ENCODE assay signal across 13 mouse cellular contexts in genomic region chr9:42462585-42463219, GRCm38 (mm10). TPM values are rescaled to one million over a fixed set of nuclear protein-coding genes. Genes with fewer than 3 reads are reported as not detected.
A peak's percentile ranks its signal among the peaks of the same experiment; 100 is the strongest.
DNase-seq lines count a peak whose midpoint lies in the region; ATAC-seq and TF ChIP-seq lines count a peak whose summit lies in the region.
"Had no signal": no experiment of that assay in that cellular context is flagged by ENCODE, and none has a peak within 500 bp of the region (broad histone marks: within the 10 kb centered on the region; RNA-seq: fewer than 3 reads in every experiment).

No protein-coding gene starts in this region.

- no peak for ATAC-seq in embryonic facial prominence, embryonic 13.5 days (ENCODE audit: insufficient number of reproducible peaks, insufficient read depth, low FRiP score, low TSS enrichment, low read depth)
- no peak for ATAC-seq in kidney, embryonic 14.5 days (ENCODE audit: low FRiP score, low TSS enrichment)
- no peak for ATAC-seq in liver, embryonic 11.5 days (replicated peaks; ENCODE audit: low FRiP score)
- no peak for ATAC-seq in midbrain, embryonic 13.5 days
- ATAC-seq: midbrain, embryonic 16.5 days had no signal

- 0 out of 2 replicates have a peak overlapping the region, but pooled peaks have one; percentile 57 for H3K27ac ChIP-seq in embryonic facial prominence, embryonic 13.5 days
- H3K27ac ChIP-seq in embryonic facial prominence, embryonic 10.5 days (replicated peaks), result no peak overlapping the region
- peak overlapping the region; percentile 33; the same call in 1 of the 2 replicates for H3K27ac ChIP-seq in kidney, embryonic 14.5 days (ENCODE audit: low read depth, low read length)
- H3K27ac ChIP-seq in liver, embryonic 11.5 days (ENCODE audit: low read depth, low read length), result peak overlapping the region; percentile 78
- no peak overlapping the region for H3K27ac ChIP-seq in midbrain, embryonic 13.5 days
- H3K27ac ChIP-seq: limb, embryonic 12.5 days had no signal

- H3K9me3 ChIP-seq in embryonic facial prominence, embryonic 13.5 days, result no peaks in the 10 kb centered on the region
- no peaks in the 10 kb centered on the region for H3K9me3 ChIP-seq in embryonic facial prominence, embryonic 10.5 days
- no peaks in the 10 kb centered on the region for H3K9me3 ChIP-seq in kidney, embryonic 14.5 days (ENCODE audit: control insufficient read depth, low read length)
- H3K9me3 ChIP-seq in E14TG2a.4 (ENCODE audit: low read length), result no peaks in the 10 kb centered on the region
- H3K9me3 ChIP-seq in liver, embryonic 11.5 days (ENCODE audit: control insufficient read depth, low read length), result no peaks in the 10 kb centered on the region
- H3K9me3 ChIP-seq in midbrain, embryonic 13.5 days, result no peaks in the 10 kb centered on the region
- H3K9me3 ChIP-seq: limb, embryonic 12.5 days had no signal

- H3K4me3 ChIP-seq in embryonic facial prominence, embryonic 13.5 days, result no peak overlapping the region
- H3K4me3 ChIP-seq in embryonic facial prominence, embryonic 10.5 days, result no peak overlapping the region
- no peak overlapping the region for H3K4me3 ChIP-seq in kidney, embryonic 14.5 days (ENCODE audit: low read length)
- H3K4me3 ChIP-seq in E14TG2a.4 (replicated peaks; ENCODE audit: low read length), result peak overlapping the region; percentile 73
- H3K4me3 ChIP-seq in liver, embryonic 11.5 days (ENCODE audit: low read depth, low read length), result peak overlapping the region; percentile 22; the same call in 1 of the 2 replicates
- H3K4me3 ChIP-seq in midbrain, embryonic 13.5 days (replicated peaks), result no peak overlapping the region
- H3K4me3 ChIP-seq: limb, embryonic 12.5 days had no signal

- no peak for TF ChIP-seq CTCF in E14TG2a.4 (conservative IDR thresholded peaks at IDR 0.05; ENCODE audit: low read length)

- H3K4me2 ChIP-seq in embryonic facial prominence, embryonic 13.5 days, result no peak overlapping the region
- H3K4me2 ChIP-seq in kidney, embryonic 14.5 days (replicated peaks; ENCODE audit: low read depth, low read length), result no peak overlapping the region
- peak overlapping the region; percentile 61 for H3K4me2 ChIP-seq in liver, embryonic 11.5 days
- H3K4me2 ChIP-seq in midbrain, embryonic 13.5 days (replicated peaks), result no peak overlapping the region
- H3K4me2 ChIP-seq: limb, embryonic 12.5 days had no signal

- H3K27me3 ChIP-seq in embryonic facial prominence, embryonic 13.5 days, result no peaks in the 10 kb centered on the region
- no peaks in the 10 kb centered on the region for H3K27me3 ChIP-seq in embryonic facial prominence, embryonic 10.5 days (replicated peaks; ENCODE audit: low read depth, poor library complexity, severe bottlenecking)
- H3K27me3 ChIP-seq in kidney, embryonic 14.5 days (ENCODE audit: control insufficient read depth, insufficient read depth, low read length), result no peaks in the 10 kb centered on the region
- H3K27me3 ChIP-seq in E14TG2a.4 (ENCODE audit: insufficient read depth, low read length), result no peaks in the 10 kb centered on the region
- no peaks in the 10 kb centered on the region for H3K27me3 ChIP-seq in liver, embryonic 11.5 days (replicated peaks; ENCODE audit: control insufficient read depth, insufficient read depth, low read length)
- no peaks in the 10 kb centered on the region for H3K27me3 ChIP-seq in midbrain, embryonic 13.5 days
- H3K27me3 ChIP-seq: limb, embryonic 12.5 days had no signal

- no peak overlapping the region for H3K9ac ChIP-seq in embryonic facial prominence, embryonic 13.5 days
- H3K9ac ChIP-seq in kidney, embryonic 14.5 days (ENCODE audit: low read depth, low read length), result no peak overlapping the region
- H3K9ac ChIP-seq in liver, embryonic 11.5 days (ENCODE audit: low read depth, low read length), result peak overlapping the region; percentile 22; the same call in 1 of the 2 replicates
- no peak overlapping the region for H3K9ac ChIP-seq in midbrain, embryonic 13.5 days (replicated peaks)
- H3K9ac ChIP-seq: limb, embryonic 12.5 days had no signal

- DNase-seq in embryonic facial prominence, embryonic 10.5 days (ENCODE audit: low spot score), result no peak
- no peak for DNase-seq in kidney, postnatal 4 days
- DNase-seq in liver, embryonic 11.5 days (ENCODE audit: low spot score), result no peak
- DNase-seq in layer of hippocampus, postnatal 25 days (ENCODE audit: extremely low spot score in 1 of 2, low spot score in 1 of 2), result no peak
- DNase-seq: cerebellum, adult 11-12 months; right cerebral cortex, postnatal 4 days; thymus, postnatal 25 days had no signal

- WGBS in embryonic facial prominence, embryonic 13.5 days, result 87% methylated on average over 7 of the region's 7 CpGs
- 90% methylated on average over 7 of the region's 7 CpGs for WGBS in embryonic facial prominence, embryonic 10.5 days
- WGBS in kidney, embryonic 14.5 days, result 85% methylated on average over 7 of the region's 7 CpGs
- 63% methylated on average over 7 of the region's 7 CpGs for WGBS in liver, embryonic 11.5 days
- 87% methylated on average over 7 of the region's 7 CpGs for WGBS in midbrain, embryonic 13.5 days

- 0 out of 2 replicates have a peak, but pooled peaks cover 4% of the 10 kb centered on the region for H3K36me3 ChIP-seq in embryonic facial prominence, embryonic 13.5 days
- peaks cover 8% of the 10 kb centered on the region; the same call in 1 of the 2 replicates for H3K36me3 ChIP-seq in embryonic facial prominence, embryonic 10.5 days (replicated peaks)
- H3K36me3 ChIP-seq in kidney, embryonic 14.5 days (ENCODE audit: control insufficient read depth, insufficient read depth, low read length), result no peaks in the 10 kb centered on the region
- H3K36me3 ChIP-seq in E14TG2a.4 (ENCODE audit: insufficient read depth, low read length), result peaks cover 15% of the 10 kb centered on the region
- no peaks in the 10 kb centered on the region for H3K36me3 ChIP-seq in liver, embryonic 11.5 days (ENCODE audit: control insufficient read depth, insufficient read depth, low read length)
- H3K36me3 ChIP-seq in midbrain, embryonic 13.5 days, result 0 out of 2 replicates have a peak, but pooled peaks cover 7% of the 10 kb centered on the region

- H3K4me1 ChIP-seq in embryonic facial prominence, embryonic 13.5 days, result peaks cover 40% of the 10 kb centered on the region
- peaks cover 25% of the 10 kb centered on the region for H3K4me1 ChIP-seq in embryonic facial prominence, embryonic 10.5 days
- H3K4me1 ChIP-seq in kidney, embryonic 14.5 days (ENCODE audit: control insufficient read depth, insufficient read depth, low read length), result peaks cover 29% of the 10 kb centered on the region; the same call in 1 of the 2 replicates
- H3K4me1 ChIP-seq in E14TG2a.4 (replicated peaks; ENCODE audit: low read depth, low read length), result peaks cover 88% of the 10 kb centered on the region
- H3K4me1 ChIP-seq in liver, embryonic 11.5 days (replicated peaks; ENCODE audit: control insufficient read depth, insufficient read depth, low read length), result peaks cover 56% of the 10 kb centered on the region
- peaks cover 19% of the 10 kb centered on the region for H3K4me1 ChIP-seq in midbrain, embryonic 13.5 days (replicated peaks)

RNA-seq across cellular contexts. Expression of gene Tbcel, which starts 44.9 kb away (rescaled TPM):
- 4.6 and 4.9 TPM in 2 replicates for polyA plus RNA-seq in embryonic facial prominence, embryonic 13.5 days (2015; fragmentation: Nextera tagmentation; extraction: Ambion mirVana)
- polyA plus RNA-seq in embryonic facial prominence, embryonic 10.5 days (2016; fragmentation: Nextera tagmentation; extraction: Ambion mirVana), result 3.0 and 3.5 TPM in 2 replicates
- 6.6 and 7.3 TPM in 2 replicates for polyA plus RNA-seq in kidney, embryonic 14.5 days (2014; fragmentation: Nextera tagmentation; extraction: Ambion mirVana)
- 6.4 TPM in 2 replicates for polyA plus RNA-seq in liver, embryonic 11.5 days (2014; fragmentation: Nextera tagmentation; extraction: Ambion mirVana)
- 4.5 and 5.2 TPM in 2 replicates for polyA plus RNA-seq in midbrain, embryonic 13.5 days (2015; fragmentation: Nextera tagmentation; extraction: Ambion mirVana)
- total RNA-seq in layer of hippocampus, postnatal 25 days (2021), result 10 to 100 TPM; 57.2 to 57.6 TPM

Comparison
In these comparisons a context has a peak if more than half of its experiments do, and no peak if none do; other contexts are left out.
1. H3K27ac ChIP-seq: peak in embryonic facial prominence, embryonic 13.5 days (single experiment), kidney, embryonic 14.5 days (single experiment) and liver, embryonic 11.5 days (single experiment); none in embryonic facial prominence, embryonic 10.5 days (single experiment) and midbrain, embryonic 13.5 days (single experiment).
2. H3K4me3 ChIP-seq: peak in E14TG2a.4 (single experiment) and liver, embryonic 11.5 days (single experiment); none in embryonic facial prominence, embryonic 13.5 days (single experiment), embryonic facial prominence, embryonic 10.5 days (single experiment), kidney, embryonic 14.5 days (single experiment) and midbrain, embryonic 13.5 days (single experiment).